Mouse (Mus musculus) c-Kit-positive CD71-positive TER-119-positive erythroid progenitor cells, embryonic 14.5 days (primary cell): Measurements from ENCODE around the gene Sfmbt1.
"Not testable (repeated sequence)": the region's sequence is repeated elsewhere in the genome, so short reads cannot be mapped to it uniquely, and the experiment has no call there.

Experiments
- DNase-seq: peaks from one replicate; pipeline ENCODE4 v3.0.0-alpha.2; 2013; ENCODE audit warnings: low spot score

Gene Sfmbt1

GRCm38 (mm10) chr14:30716953-30717285 lies 2.3 kb downstream of the Sfmbt1 start:
- peak; percentile 40 for DNase-seq

DNA sequence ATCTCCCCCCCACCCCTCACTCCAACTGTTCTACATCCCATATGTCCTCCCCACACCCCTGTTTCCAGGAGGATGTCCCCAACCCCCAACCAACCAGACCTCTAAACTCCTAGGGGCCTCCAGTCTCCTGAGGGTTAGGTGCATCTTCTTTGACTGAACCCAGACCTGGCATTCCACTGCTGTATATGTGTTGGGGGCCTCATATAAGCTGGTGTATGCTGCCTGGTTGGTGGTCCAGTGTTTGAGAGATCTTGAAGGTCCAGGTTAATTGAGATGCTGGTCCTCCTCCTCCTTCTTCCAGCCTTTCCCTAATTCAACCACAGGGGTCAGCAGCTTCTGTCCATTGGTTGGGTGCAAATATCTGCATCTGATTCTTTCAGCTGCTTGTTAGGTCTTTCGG lies 4.0 kb downstream of the Sfmbt1 start:
- not testable (repeated sequence) for DNase-seq

GRCm38 (mm10) chr14:30719514-30719913 lies 4.9 kb downstream of the Sfmbt1 start:
- no peak for DNase-seq

GRCm38 (mm10) chr14:30721850-30722249 lies 7.2 kb downstream of the Sfmbt1 start:
- DNase-seq = no peak

DNA sequence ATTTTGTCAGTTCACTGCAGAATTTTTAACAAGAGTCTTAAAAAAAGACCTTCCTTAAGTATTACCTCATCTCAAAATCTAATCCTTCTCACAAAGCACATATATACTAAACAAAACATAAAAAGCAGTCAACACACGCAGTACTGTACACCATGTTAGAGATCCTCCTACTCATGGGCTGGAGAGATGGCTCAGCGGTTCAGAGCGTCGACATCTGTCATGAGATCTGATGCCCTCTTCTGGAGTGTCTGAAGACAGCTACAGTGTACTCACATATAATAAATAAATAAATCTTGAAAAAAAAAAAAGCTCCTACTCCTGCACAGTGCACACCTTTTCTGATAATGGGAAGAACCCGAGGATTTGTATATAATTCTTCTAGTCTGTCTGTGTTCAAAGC lies 7.8 kb downstream of the Sfmbt1 start:
- DNase-seq = no peak

- DNase-seq = no peak
Observed at GRCm38 (mm10) chr14:30731896-30732295, 17.2 kb downstream of the Sfmbt1 start.

GRCm38 (mm10) chr14:30734665-30735064 lies 20.0 kb downstream of the Sfmbt1 start:
- DNase-seq = no peak

DNA sequence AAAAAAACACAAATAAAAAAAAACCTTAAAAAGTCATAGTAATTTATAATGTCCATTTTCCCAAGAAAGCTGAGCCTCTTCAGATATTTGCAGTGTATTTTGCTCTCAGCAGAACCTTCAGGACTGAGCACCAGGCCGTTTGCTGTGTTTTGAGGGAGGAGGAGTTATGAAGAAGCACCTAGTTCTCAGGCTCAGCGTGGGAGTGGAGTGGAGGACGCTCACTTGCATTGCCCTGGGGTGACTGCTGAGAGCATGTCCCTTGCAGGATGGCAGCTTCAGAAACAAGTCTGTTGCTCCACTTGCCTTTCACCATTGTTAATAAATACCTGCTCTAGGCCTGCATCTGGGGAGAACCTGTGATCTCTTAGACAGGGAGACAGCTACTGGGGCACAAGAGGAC lies 21.2 kb downstream of the Sfmbt1 start:
- no peak for DNase-seq

DNA sequence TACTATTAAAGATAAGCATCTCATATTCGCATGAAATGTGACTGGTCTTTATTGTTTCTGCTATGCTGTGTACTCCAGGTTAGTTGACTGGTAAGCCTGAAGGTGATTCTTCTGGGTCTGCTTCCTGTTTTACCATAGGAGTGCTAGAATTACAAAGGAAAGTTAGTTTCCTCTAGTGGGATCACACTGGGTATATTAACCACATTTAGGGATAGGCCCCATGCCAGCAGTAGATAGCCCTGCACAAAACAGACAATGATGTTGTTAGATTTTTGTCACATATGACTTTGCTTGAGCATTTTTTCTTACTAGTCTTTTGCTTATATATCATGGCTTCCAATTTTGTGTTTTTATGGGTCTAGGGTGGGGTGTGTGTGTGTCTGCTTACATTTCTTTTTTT lies 21.8 kb downstream of the Sfmbt1 start:
- no peak for DNase-seq

DNA sequence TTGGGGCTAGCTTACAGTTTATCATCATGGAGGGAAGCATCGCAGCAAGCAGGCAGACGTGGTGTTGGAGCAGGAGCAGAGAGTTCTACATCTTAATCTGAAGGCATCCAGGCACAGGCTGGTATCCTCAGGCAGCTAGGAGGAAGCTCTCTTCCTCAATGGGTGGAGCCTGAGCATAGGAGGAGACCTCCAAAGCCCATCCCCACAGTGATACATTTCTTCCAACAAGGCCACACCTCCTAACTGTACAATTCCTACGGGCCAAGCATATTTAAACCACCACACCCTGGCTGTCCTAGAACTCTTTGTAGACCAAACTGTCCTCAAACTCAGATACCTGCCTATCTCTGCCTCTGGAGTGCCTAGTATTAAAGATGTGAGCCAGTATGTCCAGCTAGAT lies 29.2 kb downstream of the Sfmbt1 start:
- DNase-seq = no peak

GRCm38 (mm10) chr14:30746160-30746559 lies 31.5 kb downstream of the Sfmbt1 start:
- DNase-seq = no peak

- no peak for DNase-seq
Observed at GRCm38 (mm10) chr14:30757239-30757638, 42.6 kb downstream of the Sfmbt1 start.

DNA sequence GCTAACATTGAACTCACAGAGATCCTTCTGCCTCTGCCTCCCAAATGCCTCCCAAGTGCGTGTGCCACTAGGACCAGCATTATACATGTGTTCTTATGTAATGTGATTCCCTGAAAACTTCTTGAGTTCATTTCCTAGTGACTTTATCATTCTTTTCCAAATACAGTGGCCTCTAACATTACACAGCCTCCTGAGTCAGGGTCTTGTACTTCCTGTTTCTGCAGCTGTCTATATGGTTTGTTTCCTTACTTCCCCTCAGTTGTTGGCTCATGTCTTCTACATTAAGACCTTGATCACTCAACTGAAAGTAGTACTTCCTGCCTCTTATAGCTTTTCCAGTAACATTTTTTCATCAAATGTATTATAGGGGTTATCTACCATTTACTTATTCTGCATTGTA lies 46.6 kb downstream of the Sfmbt1 start:
- DNase-seq = no peak

- peak; percentile 11 for DNase-seq
Observed at GRCm38 (mm10) chr14:30762131-30762903, 47.7 kb downstream of the Sfmbt1 start.

- DNase-seq = no peak
Observed at GRCm38 (mm10) chr14:30762904-30763568, 48.4 kb downstream of the Sfmbt1 start.

GRCm38 (mm10) chr14:30784614-30785013 lies 70.0 kb downstream of the Sfmbt1 start:
- no peak for DNase-seq

- DNase-seq = no peak
Observed at GRCm38 (mm10) chr14:30789471-30789870, 74.8 kb downstream of the Sfmbt1 start.

DNA sequence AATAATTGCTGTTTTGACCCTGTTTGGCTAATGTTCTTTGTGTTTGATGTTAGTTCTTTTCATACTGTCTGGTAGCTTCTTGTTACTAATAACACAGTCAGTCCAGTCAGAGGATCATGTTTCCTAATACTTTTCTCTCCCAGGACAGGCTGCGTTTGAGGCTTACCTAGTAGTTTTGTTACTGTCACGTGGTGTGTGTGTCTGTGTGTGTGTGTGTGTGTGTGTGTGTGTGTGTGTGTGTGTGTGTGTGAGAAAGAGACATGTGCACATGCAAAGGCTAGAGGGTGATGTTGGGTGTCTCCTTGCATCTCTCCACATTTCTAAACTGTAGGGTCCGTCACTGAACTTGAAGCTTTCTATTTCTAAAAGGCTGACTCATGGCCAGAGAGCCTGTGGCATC lies 78.2 kb downstream of the Sfmbt1 start:
- DNase-seq = no peak

DNA sequence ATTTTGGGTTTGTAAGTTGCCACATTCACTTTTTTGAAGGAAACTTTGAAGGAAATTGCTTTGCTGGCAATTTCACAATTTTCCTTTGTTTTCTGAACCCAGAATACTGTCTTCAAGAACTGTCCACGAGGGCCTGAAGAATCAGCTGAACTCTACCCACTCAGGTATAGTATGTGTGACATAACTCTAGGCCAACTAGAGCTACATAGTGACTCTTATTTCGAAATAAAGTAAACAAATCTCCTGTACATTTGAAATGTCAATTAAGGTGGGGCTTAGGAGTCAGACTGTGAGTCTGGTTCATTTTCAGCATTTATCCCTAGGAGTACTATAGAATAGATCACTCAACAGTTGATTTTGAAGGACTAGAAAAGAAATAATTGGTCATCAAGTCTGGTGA lies 87.1 kb downstream of the Sfmbt1 start:
- DNase-seq = no peak

- no peak for DNase-seq
Observed at GRCm38 (mm10) chr14:30821136-30821535, 106.5 kb downstream of the Sfmbt1 start.

DNA sequence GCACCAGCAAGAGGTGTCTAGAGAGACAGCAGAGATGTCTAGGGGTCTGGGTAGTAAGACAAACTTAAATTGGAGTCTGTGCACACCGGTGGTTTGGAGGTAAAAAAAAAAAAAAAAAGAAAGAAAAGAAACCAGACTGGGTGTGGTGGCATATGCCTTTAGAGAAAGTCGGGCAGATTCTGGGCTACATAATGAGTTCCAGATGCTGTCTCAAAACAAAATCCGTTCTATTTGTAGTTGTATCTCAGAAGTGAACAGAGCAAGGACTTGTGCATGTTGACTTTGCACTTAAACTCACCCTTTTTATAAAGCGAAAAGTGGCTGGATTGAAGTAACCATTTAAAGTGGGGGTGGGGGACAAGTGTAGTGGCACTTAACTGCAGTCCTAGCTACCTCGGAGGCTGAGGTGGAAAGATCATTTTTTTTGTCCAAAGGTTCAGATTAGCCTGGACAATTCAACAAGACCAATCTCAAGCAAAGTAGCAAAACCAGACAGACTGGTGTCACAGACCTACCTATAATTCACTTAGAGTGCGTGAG lies 109.9 kb downstream of the Sfmbt1 start:
- no peak for DNase-seq

- no peak for DNase-seq
Observed at GRCm38 (mm10) chr14:30825021-30825475, 110.4 kb downstream of the Sfmbt1 start.

DNA sequence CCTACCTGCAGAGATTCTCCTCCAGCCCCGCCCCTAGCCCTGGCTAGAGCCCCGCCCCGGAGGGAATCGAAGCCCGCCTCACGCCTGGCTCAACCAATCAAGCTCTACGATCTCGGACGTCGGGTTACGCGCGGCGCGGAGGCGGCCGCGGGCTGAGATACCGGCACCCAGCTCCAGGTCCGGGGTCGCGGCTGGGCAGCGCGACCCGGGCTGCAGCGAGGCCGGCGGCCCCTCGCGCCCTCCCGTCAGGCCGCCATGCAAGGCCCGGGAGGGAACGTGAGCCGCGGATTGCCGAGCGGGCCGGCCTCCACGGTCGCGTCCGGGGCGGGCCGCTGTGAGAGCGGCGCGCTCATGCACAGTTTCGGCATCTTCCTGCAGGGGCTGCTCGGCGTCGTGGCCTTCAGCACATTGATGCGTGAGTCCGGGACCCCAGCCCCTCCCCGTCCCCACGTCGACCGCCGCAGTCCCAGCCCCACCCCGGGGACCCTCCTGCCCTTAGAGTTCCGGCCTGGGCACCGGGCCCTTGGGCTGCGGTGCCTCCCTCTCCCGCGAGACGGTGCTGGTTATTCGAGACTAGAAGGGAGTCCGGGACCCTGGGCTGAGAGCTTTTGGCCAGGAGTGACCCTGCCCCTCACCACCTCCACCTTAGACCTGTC lies 111.0 kb downstream of the Sfmbt1 start, which contains the start of gene Tmem110:
Gene Tmem110, plus strand, starts transcription at position 115 of the 656 bp plus-strand sequence.
- DNase-seq = peak; percentile 76
